Mouse (Mus musculus): ENCODE measurements at regions not wholly inside any gene's neighbourhood (a gene's known extent, or its start where the extent isn't known, plus 50 kb on each side); places are given as distances from the start of the nearest gene placed in this dataset.

DNA sequence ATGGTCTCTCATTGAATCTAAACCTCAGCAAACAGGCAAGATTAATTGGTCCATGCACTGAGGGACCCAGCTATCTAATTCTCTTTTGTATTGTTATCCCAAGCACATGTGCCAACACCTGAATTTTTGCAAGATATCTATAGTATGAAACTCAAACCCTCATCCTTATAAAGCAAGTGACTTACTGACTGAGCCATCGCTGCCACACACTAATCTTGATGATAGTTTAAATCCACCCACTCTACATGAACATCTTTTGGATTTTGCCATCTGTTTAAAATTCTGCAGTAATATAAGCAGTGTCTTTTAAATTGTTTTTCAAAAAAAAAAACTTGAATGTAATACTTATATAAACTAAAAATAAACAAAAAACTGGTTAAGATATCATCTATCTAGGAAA lies 280.9 kb downstream of the Pcdh10 start:
- H3K4me1 ChIP-seq, result no peaks in the 10 kb centered on the region
- H3K27me3 ChIP-seq, result no peaks in the 10 kb centered on the region
- 98% methylated on average over 1 of the region's 1 CpGs for WGBS
- H3K27ac ChIP-seq (replicated peaks), result no peak overlapping the region
- no peaks in the 10 kb centered on the region for H3K9me3 ChIP-seq
- no peak overlapping the region for H3K9ac ChIP-seq (replicated peaks)
- no peak overlapping the region for H3K4me2 ChIP-seq (replicated peaks)
- no peak for ATAC-seq (replicated peaks)
- H3K36me3 ChIP-seq, result no peaks in the 10 kb centered on the region
- no peak overlapping the region for H3K4me3 ChIP-seq

DNA sequence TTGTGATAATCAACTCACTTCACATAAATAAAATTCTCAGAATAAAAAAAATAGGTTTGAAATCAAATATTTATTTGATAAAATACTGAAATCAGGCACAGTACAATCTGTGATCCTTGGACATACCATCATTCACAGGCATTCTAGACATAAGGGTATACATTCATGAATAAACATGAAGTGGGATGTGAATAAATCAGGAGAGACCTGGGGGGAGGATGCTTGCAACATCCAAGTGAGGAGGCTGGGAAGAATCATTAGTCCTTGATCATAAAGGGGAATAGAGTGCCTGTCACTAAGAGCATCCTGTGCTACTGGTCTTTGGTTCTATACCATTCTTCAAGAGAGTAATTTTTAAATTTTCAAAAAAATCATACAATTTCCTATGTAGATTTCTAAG lies 292.2 kb downstream of the Pcdh10 start:
- Histone ChIP-seq H3K4me1 (no peaks in the 10 kb centered on the region), H3K9me3 (no peaks in the 10 kb centered on the region), H3K36me3 (no peaks in the 10 kb centered on the region), H3K9ac (replicated peaks) (no peak overlapping the region), H3K4me3 (no peak overlapping the region), H3K27ac (replicated peaks) (no peak overlapping the region), H3K27me3 (no peaks in the 10 kb centered on the region), H3K4me2 (replicated peaks) (no peak overlapping the region)
- no peak for ATAC-seq (replicated peaks)

GRCm38 (mm10) chr3:45677672-45678071 lies 299.5 kb downstream of the Pcdh10 start:
- Histone ChIP-seq H3K9me3 (no peaks in the 10 kb centered on the region), H3K36me3 (no peaks in the 10 kb centered on the region), H3K9ac (replicated peaks) (no peak overlapping the region), H3K27me3 (no peaks in the 10 kb centered on the region), H3K27ac (replicated peaks) (no peak overlapping the region), H3K4me2 (replicated peaks) (no peak overlapping the region), H3K4me3 (no peak overlapping the region), H3K4me1 (peaks cover 4% of the 10 kb centered on the region; the same call in 1 of the 2 replicates)
- ATAC-seq (replicated peaks), result no peak
- WGBS, result 91% methylated on average over 6 of the region's 6 CpGs

DNA sequence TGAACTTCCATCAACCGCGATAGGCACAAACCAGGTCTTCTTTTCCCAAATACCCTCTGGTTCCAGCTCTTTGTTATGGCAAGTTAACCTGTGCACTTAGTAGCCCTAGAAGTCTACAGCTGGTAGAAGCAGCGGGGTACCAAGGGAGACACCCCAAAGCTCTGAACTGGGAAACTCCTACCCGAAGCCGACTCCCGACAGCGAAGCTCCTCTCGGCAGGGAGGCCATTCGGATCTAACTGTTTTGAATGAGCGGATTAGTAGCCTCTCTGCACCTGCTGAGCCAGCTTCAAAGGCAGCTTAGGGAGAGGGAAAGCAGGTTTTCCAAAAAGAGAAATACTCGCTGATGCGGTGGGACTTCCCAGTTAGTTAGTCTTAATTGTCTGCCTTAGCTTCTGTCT lies 303.2 kb downstream of the Pcdh10 start:
- no peak for ATAC-seq (replicated peaks)
- H3K4me3 ChIP-seq, result peak overlapping the region; percentile 20
- H3K27ac ChIP-seq (replicated peaks), result no peak overlapping the region
- H3K9me3 ChIP-seq, result no peaks in the 10 kb centered on the region
- H3K4me1 ChIP-seq, result peaks cover 4% of the 10 kb centered on the region; the same call in 1 of the 2 replicates
- no peaks in the 10 kb centered on the region for H3K27me3 ChIP-seq
- H3K4me2 ChIP-seq (replicated peaks), result peak overlapping the region; percentile 34
- 3% methylated on average over 12 of the region's 12 CpGs for WGBS
- H3K9ac ChIP-seq (replicated peaks), result no peak overlapping the region
- no peaks in the 10 kb centered on the region for H3K36me3 ChIP-seq

- ATAC-seq (replicated peaks), result no peak
- no peaks in the 10 kb centered on the region for H3K36me3 ChIP-seq
- no peak overlapping the region for H3K4me3 ChIP-seq
- 50% methylated on average over 1 of the region's 1 CpGs for WGBS
- H3K27me3 ChIP-seq, result no peaks in the 10 kb centered on the region
- H3K4me1 ChIP-seq, result no peaks in the 10 kb centered on the region
- no peaks in the 10 kb centered on the region for H3K9me3 ChIP-seq
- no peak overlapping the region for H3K27ac ChIP-seq (replicated peaks)
- no peak overlapping the region for H3K9ac ChIP-seq (replicated peaks)
- H3K4me2 ChIP-seq (replicated peaks), result no peak overlapping the region
Measured at GRCm38 (mm10) chr3:45707891-45708290, 329.7 kb downstream of the Pcdh10 start.

All from forebrain, embryonic 15.5 days (tissue).